Mouse (Mus musculus) lung, embryonic 16.5 days (tissue): ENCODE measurements around the gene Cdc14a. TPM values are rescaled to one million over a fixed set of nuclear protein-coding genes. Genes with fewer than 3 reads are reported as not detected.
A peak's percentile ranks its signal among the peaks of the same experiment; 100 is the strongest.

Experiments used
- ATAC-seq: fragments of 200-750 bp; cut with Nextera tagmentation; 2 replicates; pipeline ENCODE4 v1.8.0; 2017; ENCODE audit warnings: low read depth, mild to moderate bottlenecking, moderate library complexity
- H3K27ac ChIP-seq: fragments of 300-500 bp; sonication (generic); 2 replicates; pipeline ENCODE4 v1.5.1; 2014; ENCODE audit warnings: mild to moderate bottlenecking, control low read depth, low read length
- H3K27me3 ChIP-seq: fragments of 300-500 bp; sonication (generic); 2 replicates; pipeline ENCODE4 v1.6.1; 2014; ENCODE audit warnings: low read depth, low read length, mixed read lengths; ENCODE audit not compliant: control insufficient read depth, insufficient read depth
- H3K36me3 ChIP-seq: fragments of 300-500 bp; sonication (generic); 2 replicates; pipeline ENCODE4 v1.6.1; 2014; ENCODE audit warnings: low read length; ENCODE audit not compliant: control insufficient read depth, insufficient read depth
- H3K4me1 ChIP-seq: fragments of 300-500 bp; sonication (generic); replicated peaks from 2 replicates; pipeline ENCODE4 v1.6.1; 2014; ENCODE audit warnings: low read length, mixed read lengths; ENCODE audit not compliant: control insufficient read depth, insufficient read depth
- H3K4me2 ChIP-seq: fragments of 300-500 bp; sonication (generic); 2 replicates; pipeline ENCODE4 v1.6.1; 2014; ENCODE audit warnings: low read depth, low read length, control low read depth
- H3K4me3 ChIP-seq: fragments of 300-500 bp; sonication (generic); 2 replicates; pipeline ENCODE4 v1.5.1; 2014; ENCODE audit warnings: mild to moderate bottlenecking, low read length, control low read depth
- H3K9ac ChIP-seq: fragments of 300-500 bp; sonication (generic); 2 replicates; pipeline ENCODE4 v1.6.1; 2014; ENCODE audit warnings: low read length, control low read depth
- H3K9me3 ChIP-seq: fragments of 300-500 bp; sonication (generic); 2 replicates; pipeline ENCODE4 v1.6.1; 2016; ENCODE audit warnings: low read length; ENCODE audit not compliant: control insufficient read depth
- WGBS: fragments of 180-500 bp; shearing (Covaris S2); extraction: QIAGEN DNeasy Blood & Tissue Kit; methylation state at CpG from one replicate; pipeline ENCODE4 v1.1.7; 2014; 5-methylcytosine and 5-hydroxymethylcytosine counted together
- polyA plus RNA-seq: library from polyadenylated mRNA; unstranded; fragments of >200 nt; fragmentation: Nextera tagmentation; extraction: Ambion mirVana; gene quantifications from 2 replicates; pipeline ENCODE4 v1.2.1, GENCODE M21; 2015

The Cdc14a gene
- polyA plus RNA-seq, 1 experiment from 2014 or later: 6.8 TPM

DNA sequence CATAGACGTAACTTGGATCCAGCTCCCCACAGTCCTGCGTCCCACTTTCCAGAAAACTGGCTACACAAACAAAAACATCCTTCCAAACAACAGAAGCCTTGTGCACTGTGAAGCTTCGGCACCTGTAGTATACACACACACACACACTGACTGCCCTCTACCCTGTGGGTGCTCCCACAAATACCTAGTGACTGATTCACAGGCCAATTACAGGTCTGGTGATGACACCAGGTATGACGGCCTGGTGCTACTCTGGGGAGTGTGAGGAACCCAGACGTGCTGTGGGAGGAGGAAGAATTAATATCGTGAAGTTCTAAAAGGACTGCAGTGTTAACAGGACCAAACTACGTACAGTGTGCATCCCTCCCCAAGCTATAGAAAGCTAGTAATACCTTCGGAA lies 1.8 kb downstream of the Cdc14a start:
- WGBS: 32% methylated on average over 8 of the region's 8 CpGs
- no peak for ATAC-seq
- Histone ChIP-seq H3K9me3 (no peaks in the 10 kb centered on the region), H3K36me3 (no peaks in the 10 kb centered on the region; the same call in 1 of the 2 replicates), H3K9ac (no peak overlapping the region), H3K4me1 (peaks cover 7% of the 10 kb centered on the region), H3K4me2 (peak overlapping the region; percentile 73), H3K27ac (no peak overlapping the region), H3K27me3 (no peaks in the 10 kb centered on the region), H3K4me3 (peak overlapping the region; percentile 94)

DNA sequence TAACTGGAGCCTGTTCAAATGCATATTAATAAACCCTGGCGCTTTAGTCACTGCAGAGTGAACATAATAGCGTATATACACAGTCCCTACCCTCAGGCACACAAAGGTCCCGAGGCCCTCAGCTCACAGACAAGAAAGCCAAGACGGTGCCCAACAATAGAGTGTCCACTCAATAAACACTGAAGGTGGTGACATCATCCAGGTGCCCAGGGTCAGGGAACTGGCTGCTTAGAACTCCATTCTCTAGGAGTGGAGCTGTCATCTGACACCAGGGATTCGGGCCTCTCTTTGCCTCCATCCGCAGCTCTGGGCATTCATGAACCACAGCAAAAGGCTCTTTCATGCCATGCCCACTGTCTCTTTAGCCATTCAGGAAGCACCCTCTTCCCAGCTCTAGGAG lies 2.7 kb downstream of the Cdc14a start:
- WGBS: 42% methylated on average over 6 of the region's 6 CpGs
- H3K4me2 ChIP-seq: no peak overlapping the region

GRCm38 (mm10) chr3:116419791-116420190 lies 4.0 kb downstream of the Cdc14a start:
- no peak overlapping the region for H3K4me2 ChIP-seq
- no peak for ATAC-seq
- H3K27me3 ChIP-seq: no peaks in the 10 kb centered on the region
- H3K9ac ChIP-seq: no peak overlapping the region
- no peak overlapping the region for H3K4me3 ChIP-seq
- WGBS: 83% methylated on average over 11 of the region's 11 CpGs
- H3K9me3 ChIP-seq: no peaks in the 10 kb centered on the region
- H3K4me1 ChIP-seq: peaks cover 7% of the 10 kb centered on the region
- H3K36me3 ChIP-seq: peaks cover 8% of the 10 kb centered on the region
- no peak overlapping the region for H3K27ac ChIP-seq

More for the DNA sequence above, 2.7 kb downstream of the Cdc14a start:
- ATAC-seq: no peak
- Histone ChIP-seq H3K9me3 (no peaks in the 10 kb centered on the region), H3K9ac (no peak overlapping the region), H3K36me3 (peaks cover 3% of the 10 kb centered on the region), H3K4me1 (peaks cover 7% of the 10 kb centered on the region), H3K27me3 (no peaks in the 10 kb centered on the region), H3K4me3 (no peak overlapping the region), H3K27ac (no peak overlapping the region)

- no peak overlapping the region; the same call in none of the 2 replicates for H3K27ac ChIP-seq
- H3K27me3 ChIP-seq: no peaks in the 10 kb centered on the region
- no peak overlapping the region for H3K4me3 ChIP-seq
- H3K4me2 ChIP-seq: no peak overlapping the region
- H3K9me3 ChIP-seq: no peaks in the 10 kb centered on the region
- peaks cover 19% of the 10 kb centered on the region for H3K4me1 ChIP-seq
- 58% methylated on average over 3 of the region's 3 CpGs for WGBS
- peaks cover 8% of the 10 kb centered on the region for H3K36me3 ChIP-seq
- H3K9ac ChIP-seq: no peak overlapping the region
- ATAC-seq: peak; percentile 90
Observed at GRCm38 (mm10) chr3:116414451-116414860, 9.4 kb downstream of the Cdc14a start.

- H3K9ac ChIP-seq: no peak overlapping the region
- peaks cover 8% of the 10 kb centered on the region for H3K36me3 ChIP-seq
Observed at GRCm38 (mm10) chr3:116412954-116413724, 10.7 kb downstream of the Cdc14a start.

GRCm38 (mm10) chr3:116410051-116410450 lies 13.8 kb downstream of the Cdc14a start:
- Histone ChIP-seq H3K36me3 (no peaks in the 10 kb centered on the region), H3K9me3 (no peaks in the 10 kb centered on the region), H3K27me3 (no peaks in the 10 kb centered on the region), H3K27ac (no peak overlapping the region), H3K9ac (no peak overlapping the region), H3K4me3 (no peak overlapping the region), H3K4me1 (peaks cover 19% of the 10 kb centered on the region), H3K4me2 (no peak overlapping the region)
- 26% methylated on average over 7 of the region's 7 CpGs for WGBS
- ATAC-seq: no peak

More at GRCm38 (mm10) chr3:116412954-116413724, 10.7 kb downstream of the Cdc14a start:
- peaks cover 19% of the 10 kb centered on the region for H3K4me1 ChIP-seq
- H3K4me3 ChIP-seq: no peak overlapping the region
- no peak for ATAC-seq
- 80% methylated on average over 4 of the region's 4 CpGs for WGBS
- H3K4me2 ChIP-seq: no peak overlapping the region
- H3K27me3 ChIP-seq: no peaks in the 10 kb centered on the region
- H3K27ac ChIP-seq: no peak overlapping the region
- H3K9me3 ChIP-seq: no peaks in the 10 kb centered on the region

DNA sequence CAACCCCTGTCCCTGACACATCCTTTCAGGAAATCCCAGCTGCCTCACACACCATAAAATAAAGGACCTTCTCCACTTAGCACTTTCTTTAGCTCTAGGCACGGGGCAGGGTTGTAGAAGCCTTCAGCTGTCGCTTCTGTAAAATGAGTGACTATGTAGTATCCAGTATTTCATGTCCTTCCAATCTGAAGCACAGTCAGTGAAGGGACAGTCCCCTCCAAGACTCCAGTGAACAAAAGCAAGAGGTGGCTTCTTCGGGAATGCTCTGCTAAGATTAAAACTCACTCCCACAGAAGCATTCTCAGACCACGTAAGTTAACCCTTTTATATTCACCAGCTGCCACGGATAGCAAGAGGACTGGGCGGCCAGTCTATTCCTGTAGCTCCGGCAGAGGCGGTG lies 14.3 kb downstream of the Cdc14a start:
- Histone ChIP-seq H3K27me3 (no peaks in the 10 kb centered on the region), H3K4me2 (no peak overlapping the region), H3K4me1 (peaks cover 19% of the 10 kb centered on the region), H3K4me3 (no peak overlapping the region), H3K27ac (no peak overlapping the region), H3K9ac (no peak overlapping the region), H3K9me3 (no peaks in the 10 kb centered on the region), H3K36me3 (no peaks in the 10 kb centered on the region)
- peak; percentile 39; the same call in 1 of the 2 replicates for ATAC-seq
- WGBS: 41% methylated on average over 8 of the region's 8 CpGs

GRCm38 (mm10) chr3:116408856-116409255 lies 15.0 kb downstream of the Cdc14a start:
- Histone ChIP-seq H3K36me3 (no peaks in the 10 kb centered on the region), H3K27ac (no peak overlapping the region), H3K27me3 (no peaks in the 10 kb centered on the region), H3K9me3 (no peaks in the 10 kb centered on the region), H3K4me3 (no peak overlapping the region), H3K4me1 (peaks cover 17% of the 10 kb centered on the region), H3K9ac (no peak overlapping the region), H3K4me2 (no peak overlapping the region)
- ATAC-seq: no peak
- 47% methylated on average over 10 of the region's 10 CpGs for WGBS

- Histone ChIP-seq H3K4me1 (peaks cover 10% of the 10 kb centered on the region), H3K27ac (no peak overlapping the region), H3K27me3 (no peaks in the 10 kb centered on the region), H3K9ac (no peak overlapping the region), H3K4me3 (no peak overlapping the region), H3K4me2 (no peak overlapping the region), H3K36me3 (no peaks in the 10 kb centered on the region), H3K9me3 (no peaks in the 10 kb centered on the region)
- WGBS: 62% methylated on average over 9 of the region's 9 CpGs
- ATAC-seq: no peak
Observed at GRCm38 (mm10) chr3:116405516-116405915, 18.3 kb downstream of the Cdc14a start.
